Mouse (Mus musculus) lung, postnatal 0 days (tissue): ENCODE results near the gene Cuedc1. TPM values are rescaled to one million over a fixed set of nuclear protein-coding genes. Genes with fewer than 3 reads are reported as not detected.

Experiments
- ATAC-seq: fragments of 200-750 bp; cut with Nextera tagmentation; 2 replicates; pipeline ENCODE4 v1.8.0; 2017; ENCODE audit warnings: moderate library complexity
- DNase-seq: peaks from one replicate; pipeline ENCODE4 v3.0.0-alpha.2; 2016; ENCODE audit warnings: low spot score
- H3K27ac ChIP-seq: fragments of 300-500 bp; sonication (generic); 2 replicates; pipeline ENCODE4 v1.5.1; 2014; ENCODE audit warnings: antibody characterized with exemption, mild to moderate bottlenecking, low read length, mixed read lengths
- H3K27me3 ChIP-seq: fragments of 300-500 bp; sonication (generic); replicated peaks from 2 replicates; pipeline ENCODE4 v1.6.1; 2014; ENCODE audit warnings: low read length, mixed read lengths; ENCODE audit not compliant: insufficient read depth
- H3K36me3 ChIP-seq: fragments of 300-500 bp; sonication (generic); 2 replicates; pipeline ENCODE4 v1.6.1; 2014; ENCODE audit warnings: low read length, mixed read lengths; ENCODE audit not compliant: insufficient read depth
- H3K4me1 ChIP-seq: fragments of 300-500 bp; sonication (generic); 2 replicates; pipeline ENCODE4 v1.6.1; 2014; ENCODE audit warnings: antibody characterized with exemption, low read depth, low read length, mixed read lengths; ENCODE audit not compliant: insufficient read depth
- H3K4me2 ChIP-seq: fragments of 300-500 bp; sonication (generic); replicated peaks from 2 replicates; pipeline ENCODE4 v1.6.1; 2014; ENCODE audit warnings: low read depth, mild to moderate bottlenecking, low read length, moderate library complexity, mixed read lengths
- H3K4me3 ChIP-seq: fragments of 300-500 bp; sonication (generic); 2 replicates; pipeline ENCODE4 v1.5.1; 2014; ENCODE audit warnings: low read depth, low read length
- H3K9ac ChIP-seq: fragments of 300-500 bp; sonication (generic); replicated peaks from 2 replicates; pipeline ENCODE4 v1.6.1; 2014; ENCODE audit warnings: low read depth, mild to moderate bottlenecking
- H3K9me3 ChIP-seq: fragments of 300-500 bp; sonication (generic); 2 replicates; pipeline ENCODE4 v1.6.1; 2016; ENCODE audit warnings: low read length, mixed read lengths
- CTCF ChIP-seq: IDR thresholded peaks from 2 replicates; pipeline ENCODE4 v1.5.1; 2016; ENCODE audit warnings: antibody characterized with exemption, mild to moderate bottlenecking
- EP300 ChIP-seq: IDR thresholded peaks from 2 replicates; pipeline ENCODE4 v1.6.1; 2016; ENCODE audit warnings: antibody characterized with exemption, mild to moderate bottlenecking, control low read depth
- WGBS: fragments of 180-500 bp; shearing (Covaris S2); extraction: QIAGEN DNeasy Blood & Tissue Kit; methylation state at CpG from one replicate; pipeline ENCODE4 v1.1.7; 2014; 5-methylcytosine and 5-hydroxymethylcytosine counted together
- polyA plus RNA-seq: library from polyadenylated mRNA; unstranded; fragments of >200 nt; fragmentation: Nextera tagmentation; extraction: Ambion mirVana; gene quantifications from 2 replicates; pipeline ENCODE4 v1.2.1, GENCODE M21; 2015

The Cuedc1 gene
- polyA plus RNA-seq, 1 experiment from 2014 or later: 14.6 TPM

- WGBS: 41% methylated on average over 2 of the region's 2 CpGs
- Histone ChIP-seq H3K27me3 (no peaks in the 10 kb centered on the region), H3K4me1 (peaks cover 16% of the 10 kb centered on the region), H3K36me3 (no peaks in the 10 kb centered on the region), H3K9me3 (no peaks in the 10 kb centered on the region), H3K27ac (peak overlapping the region; percentile 11; the same call in 1 of the 2 replicates), H3K4me3 (no peak overlapping the region), H3K9ac (no peak overlapping the region), H3K4me2 (no peak overlapping the region)
- DNase-seq: peak; percentile 70
- ATAC-seq: peak; percentile 47
- no peak for TF ChIP-seq EP300
- no peak for TF ChIP-seq CTCF
Measured at GRCm38 (mm10) chr11:88156403-88156802, 58.5 kb downstream of the Cuedc1 start.

- no peak overlapping the region for H3K4me3 ChIP-seq
- H3K27ac ChIP-seq: peak overlapping the region; percentile 3; the same call in 1 of the 2 replicates
- no peaks in the 10 kb centered on the region for H3K27me3 ChIP-seq
- DNase-seq (peak; percentile 77), ATAC-seq (peak; percentile 3; the same call in 1 of the 2 replicates)
- H3K36me3 ChIP-seq: no peaks in the 10 kb centered on the region
- no peak overlapping the region for H3K9ac ChIP-seq
- no peaks in the 10 kb centered on the region for H3K9me3 ChIP-seq
- no peak for TF ChIP-seq EP300
- TF ChIP-seq CTCF: no peak
- H3K4me2 ChIP-seq: no peak overlapping the region
- peaks cover 6% of the 10 kb centered on the region for H3K4me1 ChIP-seq
- WGBS: 40% methylated on average over 5 of the region's 5 CpGs
Measured at GRCm38 (mm10) chr11:88158842-88159246, 61.0 kb downstream of the Cuedc1 start.

- Histone ChIP-seq H3K9me3 (no peaks in the 10 kb centered on the region), H3K27me3 (no peaks in the 10 kb centered on the region), H3K4me2 (no peak overlapping the region), H3K9ac (no peak overlapping the region), H3K36me3 (no peaks in the 10 kb centered on the region), H3K4me3 (no peak overlapping the region), H3K27ac (peak overlapping the region; percentile 3; the same call in 1 of the 2 replicates), H3K4me1 (peaks cover 5% of the 10 kb centered on the region; the same call in 1 of the 2 replicates)
- ATAC-seq: no peak
- no peak for TF ChIP-seq EP300
- TF ChIP-seq CTCF: no peak
- WGBS: 51% methylated on average over 11 of the region's 11 CpGs
- peak; percentile 58 for DNase-seq
Measured at GRCm38 (mm10) chr11:88159389-88159788, 61.5 kb downstream of the Cuedc1 start.

- Histone ChIP-seq H3K9me3 (no peaks in the 10 kb centered on the region), H3K27ac (peak overlapping the region; percentile 90; the same call in 1 of the 2 replicates), H3K4me3 (no peak overlapping the region), H3K4me1 (peaks cover 11% of the 10 kb centered on the region), H3K9ac (no peak overlapping the region), H3K4me2 (no peak overlapping the region), H3K27me3 (no peaks in the 10 kb centered on the region), H3K36me3 (no peaks in the 10 kb centered on the region)
- no peak for TF ChIP-seq EP300
- no peak for TF ChIP-seq CTCF
- WGBS: 58% methylated on average over 5 of the region's 5 CpGs
- DNase-seq (no peak), ATAC-seq (no peak)
Measured at GRCm38 (mm10) chr11:88160316-88160715, 62.5 kb downstream of the Cuedc1 start.

GRCm38 (mm10) chr11:88161051-88161581 is 63.3 kb downstream of the Cuedc1 start:
- TF ChIP-seq CTCF (no peak; the same call in 1 of the 2 replicates), EP300 (no peak)
- peak overlapping the region; percentile 48 for H3K9ac ChIP-seq
- H3K4me3 ChIP-seq: peak overlapping the region; percentile 40
- peak overlapping the region; percentile 60 for H3K4me2 ChIP-seq
- H3K36me3 ChIP-seq: no peaks in the 10 kb centered on the region
- H3K9me3 ChIP-seq: no peaks in the 10 kb centered on the region
- WGBS: 1% methylated on average over 17 of the region's 33 CpGs
- DNase-seq (peak; percentile 89), ATAC-seq (peak; percentile 61)
- H3K27me3 ChIP-seq: no peaks in the 10 kb centered on the region
- H3K27ac ChIP-seq: peak overlapping the region; percentile 90
- peaks cover 11% of the 10 kb centered on the region for H3K4me1 ChIP-seq

GRCm38 (mm10) chr11:88161651-88162362 is 63.9 kb downstream of the Cuedc1 start:
- DNase-seq (peak; percentile 94), ATAC-seq (peak; percentile 84)
- TF ChIP-seq CTCF (peak; percentile 93), EP300 (no peak)
- Histone ChIP-seq H3K4me1 (peaks cover 7% of the 10 kb centered on the region), H3K27me3 (no peaks in the 10 kb centered on the region), H3K4me2 (peak overlapping the region; percentile 60), H3K9ac (peak overlapping the region; percentile 35; the same call in 1 of the 2 replicates), H3K27ac (peak overlapping the region; percentile 86), H3K4me3 (peak overlapping the region; percentile 40), H3K36me3 (no peaks in the 10 kb centered on the region), H3K9me3 (no peaks in the 10 kb centered on the region)
- WGBS: 2% methylated on average over 13 of the region's 15 CpGs
